Mouse (Mus musculus): Measurements from ENCODE around the gene Mylip.

- TF ChIP-seq POLR2A (IDR thresholded peaks at IDR 0.05; ENCODE audit: extremely low read depth, insufficient read depth, low read length) (no peak), CTCF (IDR thresholded peaks at IDR 0.05; ENCODE audit: extremely low read depth, insufficient read depth, low read length) (no peak)
These were observed 71.9 kb downstream of the Mylip start for GRCm38 (mm10) chr13:45461370-45461958.

All from cortical plate, adult 2 months (tissue).